Mouse (Mus musculus): ENCODE data around the gene Taf6l.
"Not testable (repeated sequence)": the region's sequence is repeated elsewhere in the genome, so short reads cannot be mapped to it uniquely, and the experiment has no call there.

The Taf6l gene

GRCm38 (mm10) chr19:8738911-8739310, 47.3 kb downstream of the Taf6l start:
- no peak for DNase-seq (ENCODE audit: low spot score in 2 of 2)

- no peak for DNase-seq (ENCODE audit: low spot score in 2 of 2)
Observed at GRCm38 (mm10) chr19:8736160-8736467, 50.1 kb downstream of the Taf6l start.

- peak; percentile 85 to 94 for DNase-seq (ENCODE audit: low spot score in 2 of 2)
Observed at GRCm38 (mm10) chr19:8735389-8736159, 50.6 kb downstream of the Taf6l start, which contains the start of gene Wdr74. Gene Wdr74 (plus strand): TSS chr19:8735827.

- no peak for DNase-seq (ENCODE audit: low spot score in 2 of 2)
Observed at GRCm38 (mm10) chr19:8734334-8734733, 51.9 kb downstream of the Taf6l start.

GRCm38 (mm10) chr19:8728335-8729099, 57.7 kb downstream of the Taf6l start:
- not testable (repeated sequence) for DNase-seq (ENCODE audit: low spot score in 2 of 2)

- no peak for DNase-seq (ENCODE audit: low spot score in 2 of 2)
Observed at GRCm38 (mm10) chr19:8727495-8728114, 58.6 kb downstream of the Taf6l start.

- DNase-seq (ENCODE audit: low spot score in 2 of 2): no peak
Observed at GRCm38 (mm10) chr19:8726609-8727390, 59.4 kb downstream of the Taf6l start.

- no peak for DNase-seq (ENCODE audit: low spot score in 2 of 2)
Observed at GRCm38 (mm10) chr19:8725081-8725613, 61.1 kb downstream of the Taf6l start.
